Mouse (Mus musculus) urinary bladder, postnatal 25 days (tissue): Measurements from ENCODE around the gene Pla2g4c.

Source experiments
- DNase-seq: peaks from one replicate; pipeline ENCODE4 v3.0.0; 2022; ENCODE audit warnings: low spot score

The Pla2g4c gene

GRCm38 (mm10) chr7:13380588-13380987 is 56.1 kb downstream of the Pla2g4c start:
- DNase-seq: no peak

GRCm38 (mm10) chr7:13397832-13398231 is 73.4 kb downstream of the Pla2g4c start, which contains the start of gene Cabp5:
TSS of gene Cabp5 (plus strand) at chr7:13398132.
- no peak for DNase-seq
